Mouse (Mus musculus) heart, postnatal 0 days (tissue): ENCODE data around the gene Cass4. TPM values are rescaled to one million over a fixed set of nuclear protein-coding genes. Genes with fewer than 3 reads are reported as not detected.

Experiments
- ATAC-seq: fragments of 200-750 bp; cut with Nextera tagmentation; 2 replicates; pipeline ENCODE4 v1.8.0; 2017; ENCODE audit warnings: low read depth, moderate number of reproducible peaks, moderate library complexity; ENCODE audit not compliant: insufficient read depth
- DNase-seq: peaks from one replicate; pipeline ENCODE4 v3.0.0-alpha.2; 2016; ENCODE audit warnings: low spot score
- H3K27ac ChIP-seq: fragments of 300-500 bp; sonication (generic); 2 replicates; pipeline ENCODE4 v1.5.1; 2014; ENCODE audit warnings: low read depth, mild to moderate bottlenecking
- H3K27me3 ChIP-seq: fragments of 300-500 bp; sonication (generic); 2 replicates; pipeline ENCODE4 v1.6.1; 2014; ENCODE audit warnings: low read length, mixed read lengths; ENCODE audit not compliant: control insufficient read depth, insufficient read depth
- H3K36me3 ChIP-seq: fragments of 300-500 bp; sonication (generic); replicated peaks from 2 replicates; pipeline ENCODE4 v1.6.1; 2014; ENCODE audit warnings: low read length, mixed read lengths; ENCODE audit not compliant: control insufficient read depth, insufficient read depth
- H3K4me1 ChIP-seq: fragments of 300-500 bp; sonication (generic); 2 replicates; pipeline ENCODE4 v1.6.1; 2014; ENCODE audit warnings: antibody characterized with exemption; ENCODE audit not compliant: control insufficient read depth, insufficient read depth
- H3K4me2 ChIP-seq: fragments of 300-500 bp; sonication (generic); 2 replicates; pipeline ENCODE4 v1.6.1; 2014; ENCODE audit warnings: low read depth, mild to moderate bottlenecking, low read length, moderate library complexity
- H3K4me3 ChIP-seq: fragments of 300-500 bp; sonication (generic); 2 replicates; pipeline ENCODE4 v1.5.1; 2014; ENCODE audit warnings: low read depth, low read length
- H3K9ac ChIP-seq: fragments of 300-500 bp; sonication (generic); replicated peaks from 2 replicates; pipeline ENCODE4 v1.6.1; 2014; ENCODE audit warnings: low read depth, low read length, mixed read lengths
- H3K9me3 ChIP-seq: fragments of 300-500 bp; sonication (generic); replicated peaks from 2 replicates; pipeline ENCODE4 v1.6.1; 2016; ENCODE audit warnings: low read length; ENCODE audit not compliant: control insufficient read depth
- CTCF ChIP-seq: IDR thresholded peaks from 2 replicates; pipeline ENCODE4 v1.5.1; 2016; ENCODE audit warnings: antibody characterized with exemption, control low read depth, low read depth
- EP300 ChIP-seq: IDR thresholded peaks from 2 replicates; pipeline ENCODE4 v1.6.1; 2016; ENCODE audit warnings: antibody characterized with exemption, low read depth
- whole genome bisulfite sequencing: fragments of 180-500 bp; shearing (Covaris S2); extraction: QIAGEN DNeasy Blood & Tissue Kit; methylation state at CpG from one replicate; pipeline ENCODE4 v1.1.7; 2014; 5-methylcytosine and 5-hydroxymethylcytosine counted together
- polyA plus RNA-seq: library from polyadenylated mRNA; unstranded; fragments of >200 nt; fragmentation: Nextera tagmentation; extraction: Ambion mirVana; gene quantifications from 2 replicates; pipeline ENCODE4 v1.2.1, GENCODE M21; 2015
- total RNA-seq: library from RNA; depleted of rRNA; stranded (reverse); fragments of >200 nt; gene quantifications from 2 replicates; pipeline ENCODE4 v1.2.3, GENCODE M21; 2014; ENCODE audit warnings: low replicate concordance; rRNA removed

The Cass4 gene
- total and polyA plus RNA-seq, 2 experiments from 2014 or later = 0.20 to 1.1 TPM

- Histone ChIP-seq H3K4me3 (no peak overlapping the region), H3K27ac (no peak overlapping the region), H3K4me2 (no peak overlapping the region), H3K27me3 (no peaks in the 10 kb centered on the region), H3K4me1 (no peaks in the 10 kb centered on the region; the same call in 1 of the 2 replicates), H3K36me3 (no peaks in the 10 kb centered on the region), H3K9me3 (no peaks in the 10 kb centered on the region), H3K9ac (no peak overlapping the region)
- TF ChIP-seq CTCF = no peak
- TF ChIP-seq EP300 = no peak
- no peak for DNase-seq
- WGBS = 61% methylated on average over 7 of the region's 7 CpGs
- ATAC-seq = no peak
Observed at GRCm38 (mm10) chr2:172480296-172480695, 86.7 kb downstream of the Cass4 start.

GRCm38 (mm10) chr2:172481654-172482385 is 88.2 kb downstream of the Cass4 start:
- Histone ChIP-seq H3K4me1 (no peaks in the 10 kb centered on the region; the same call in 1 of the 2 replicates), H3K27me3 (no peaks in the 10 kb centered on the region), H3K9ac (no peak overlapping the region), H3K4me2 (no peak overlapping the region), H3K27ac (no peak overlapping the region), H3K9me3 (no peaks in the 10 kb centered on the region), H3K36me3 (no peaks in the 10 kb centered on the region), H3K4me3 (no peak overlapping the region)
- ATAC-seq (no peak), DNase-seq (no peak)
- 80% methylated on average over 16 of the region's 16 CpGs for WGBS
- TF ChIP-seq CTCF = no peak
- no peak for TF ChIP-seq EP300

Other genes starting within 250 kb of the Cass4 start
- not detected in 2 replicates for gene Mc3r, start 145.3 kb upstream of the Cass4 start, total RNA-seq
- gene Mc3r, start 145.3 kb upstream of the Cass4 start, polyA plus RNA-seq = not detected in 2 replicates
- 3.3 and 6.6 TPM in 2 replicates for gene Fam210b, start 48.2 kb upstream of the Cass4 start, total RNA-seq
- gene Fam210b, start 48.2 kb upstream of the Cass4 start, polyA plus RNA-seq = 9.4 and 10.0 TPM in 2 replicates
- gene Aurka, start 23.3 kb upstream of the Cass4 start, total RNA-seq = 36.6 and 54.8 TPM in 2 replicates
- gene Aurka, start 23.3 kb upstream of the Cass4 start, polyA plus RNA-seq = 23.9 and 25.5 TPM in 2 replicates
- gene Cstf1, start 23.1 kb upstream of the Cass4 start, total RNA-seq = 24.0 and 39.0 TPM in 2 replicates
- 18.9 and 20.3 TPM in 2 replicates for gene Cstf1, start 23.1 kb upstream of the Cass4 start, polyA plus RNA-seq
- gene Rtf2, start 46.8 kb downstream of the Cass4 start, total RNA-seq = 34.0 and 49.7 TPM in 2 replicates
- gene Rtf2, start 46.8 kb downstream of the Cass4 start, polyA plus RNA-seq = 45.1 and 45.9 TPM in 2 replicates
- not detected in 2 replicates for gene Gcnt7, start 64.8 kb downstream of the Cass4 start, total RNA-seq
- 0.25 and 0.40 TPM in 2 replicates for gene Gcnt7, start 64.8 kb downstream of the Cass4 start, polyA plus RNA-seq
- gene Fam209, start 78.7 kb downstream of the Cass4 start, total RNA-seq = 0.54 TPM in 1 of 2 replicates, not detected in the other
- not detected in 2 replicates for gene Fam209, start 78.7 kb downstream of the Cass4 start, polyA plus RNA-seq
- gene Tfap2c, start 155.8 kb downstream of the Cass4 start, total RNA-seq = not detected in 2 replicates
- not detected in 2 replicates for gene Tfap2c, start 155.8 kb downstream of the Cass4 start, polyA plus RNA-seq